Mouse (Mus musculus) stomach, embryonic 15.5 days (tissue): ENCODE results near the gene Eif4g2. TPM values are rescaled to one million over a fixed set of nuclear protein-coding genes. Genes with fewer than 3 reads are reported as not detected.

Experiments used
- ATAC-seq: fragments of 200-750 bp; cut with Nextera tagmentation; 2 replicates; pipeline ENCODE4 v1.8.0; 2017; ENCODE audit warnings: low read depth, moderate number of reproducible peaks, moderate TSS enrichment; ENCODE audit not compliant: insufficient read depth, low FRiP score
- H3K27ac ChIP-seq: fragments of 300-500 bp; sonication (generic); 2 replicates; pipeline ENCODE4 v1.5.1; 2015; ENCODE audit warnings: mild to moderate bottlenecking, inconsistent platforms
- H3K27me3 ChIP-seq: fragments of 300-500 bp; sonication (generic); replicated peaks from 2 replicates; pipeline ENCODE4 v1.6.1; 2015; ENCODE audit warnings: inconsistent platforms
- H3K36me3 ChIP-seq: fragments of 300-500 bp; sonication (generic); 2 replicates; pipeline ENCODE4 v1.6.1; 2015; ENCODE audit warnings: inconsistent platforms
- H3K4me1 ChIP-seq: fragments of 300-500 bp; sonication (generic); 2 replicates; pipeline ENCODE4 v1.6.1; 2015; ENCODE audit warnings: inconsistent platforms
- H3K4me2 ChIP-seq: fragments of 300-500 bp; sonication (generic); 2 replicates; pipeline ENCODE4 v1.6.1; 2015; ENCODE audit warnings: mild to moderate bottlenecking, inconsistent platforms
- H3K4me3 ChIP-seq: fragments of 300-500 bp; sonication (generic); replicated peaks from 2 replicates; pipeline ENCODE4 v1.5.1; 2015; ENCODE audit warnings: inconsistent platforms
- H3K9ac ChIP-seq: fragments of 300-500 bp; sonication (generic); 2 replicates; pipeline ENCODE4 v1.6.1; 2015; ENCODE audit warnings: inconsistent platforms
- H3K9me3 ChIP-seq: fragments of 300-500 bp; sonication (generic); 2 replicates; pipeline ENCODE4 v1.6.1; 2016; ENCODE audit warnings: inconsistent platforms
- WGBS: fragments of 180-500 bp; shearing (Covaris S2); methylation state at CpG from one replicate; pipeline ENCODE4 v1.1.7; 2015; 5-methylcytosine and 5-hydroxymethylcytosine counted together
- polyA plus RNA-seq: library from polyadenylated mRNA; unstranded; fragments of >200 nt; fragmentation: Nextera tagmentation; extraction: Ambion mirVana; gene quantifications from 2 replicates; pipeline ENCODE4 v1.2.1, GENCODE M21; 2015

The Eif4g2 gene
- polyA plus RNA-seq, 1 experiment from 2014 or later = 608 TPM

GRCm38 (mm10) chr7:111020814-111021213 is 62.0 kb downstream of the Eif4g2 start:
- Histone ChIP-seq H3K27ac (no peak overlapping the region), H3K9ac (no peak overlapping the region), H3K9me3 (no peaks in the 10 kb centered on the region), H3K36me3 (no peaks in the 10 kb centered on the region), H3K27me3 (no peaks in the 10 kb centered on the region), H3K4me1 (peaks cover 6% of the 10 kb centered on the region), H3K4me3 (no peak overlapping the region), H3K4me2 (no peak overlapping the region)
- WGBS = 61% methylated on average over 4 of the region's 4 CpGs
- ATAC-seq = no peak

Other genes starting within 250 kb of the Eif4g2 start
- gene Rnf141, start 238.6 kb downstream of the Eif4g2 start, polyA plus RNA-seq = 37.7 and 45.5 TPM in 2 replicates
- gene Lyve1, start 219.8 kb downstream of the Eif4g2 start, polyA plus RNA-seq = 13.4 and 13.8 TPM in 2 replicates
- gene Mrvi1, start 100.6 kb downstream of the Eif4g2 start, polyA plus RNA-seq = 18.0 and 19.3 TPM in 2 replicates
- 58.9 and 62.2 TPM in 2 replicates for gene Ctr9, start 54.1 kb downstream of the Eif4g2 start, polyA plus RNA-seq